Mouse (Mus musculus): ENCODE measurements at regions not wholly inside any gene's neighbourhood (a gene's known extent, or its start where the extent isn't known, plus 50 kb on each side); places are given as distances from the start of the nearest gene placed in this dataset.
"Not testable (repeated sequence)": the region's sequence is repeated elsewhere in the genome, so short reads cannot be mapped to it uniquely, and the experiment has no call there.

DNA sequence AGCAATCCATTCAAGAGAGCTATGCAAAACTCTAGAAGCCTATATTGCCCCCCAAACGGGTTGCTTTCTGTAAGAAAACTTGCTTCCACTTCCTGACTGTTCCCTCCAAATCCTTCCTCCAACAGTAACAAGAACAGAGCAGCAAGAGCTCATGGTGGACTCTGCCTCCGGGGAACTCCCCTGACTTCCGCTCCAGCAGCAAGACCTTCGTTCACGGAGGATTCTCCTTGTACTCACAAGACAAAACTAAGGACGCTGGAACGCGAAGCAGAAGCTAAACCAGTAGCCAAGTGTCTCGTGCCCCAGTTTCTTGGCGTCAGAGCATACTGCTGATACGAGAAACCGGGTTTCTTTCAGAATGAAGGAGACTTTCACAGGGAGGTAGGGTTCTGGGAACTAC is 50.7 kb downstream of the H2al2a start:
- POLR2A ChIA-PET: interaction anchor here in 3 of 4 experiments (0.7 to 3.4 kb wide), 23 partner anchors 8 to 257 kb away, joined by 3 to 21 read pairs (median 3); no protein-coding TSS in a partner anchor
- CTCF ChIA-PET: no interaction called here

DNA sequence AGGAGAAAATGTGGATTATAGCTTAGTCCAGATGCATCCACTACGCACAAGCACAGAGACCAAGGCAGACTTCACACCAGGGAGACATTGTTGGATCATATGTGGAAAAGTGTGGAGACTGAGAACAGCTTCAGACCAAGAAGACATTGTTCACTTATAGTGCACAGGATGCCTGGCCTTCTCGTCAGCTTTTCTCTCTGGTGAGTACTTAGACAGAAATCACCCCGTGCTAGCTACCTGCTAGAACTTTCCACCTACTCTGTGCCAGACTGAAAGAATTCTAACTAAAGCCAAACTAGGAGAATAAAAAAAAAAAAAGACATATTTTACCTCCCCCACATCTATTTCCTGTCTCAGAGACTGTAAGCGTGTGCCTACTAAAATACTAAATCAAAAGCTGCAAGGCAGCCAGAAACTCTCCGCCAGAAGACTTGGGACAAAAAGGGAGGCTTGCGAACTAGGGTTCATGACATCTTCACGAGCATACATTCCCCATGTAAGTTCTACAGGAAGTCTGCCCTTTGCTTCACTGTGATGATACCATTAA is 51.3 kb downstream of the H2al2a start:
- ChIA-PET CTCF (interaction anchor here in 1 of 4 experiments (0.8 kb wide), 1 partner anchor 13 kb away, joined by 4 read pairs; no protein-coding TSS in a partner anchor), POLR2A (interaction anchor here in 3 of 4 experiments (0.7 to 3.4 kb wide), 20 partner anchors 9 to 258 kb away, joined by 3 to 21 read pairs (median 4); no protein-coding TSS in a partner anchor)

DNA sequence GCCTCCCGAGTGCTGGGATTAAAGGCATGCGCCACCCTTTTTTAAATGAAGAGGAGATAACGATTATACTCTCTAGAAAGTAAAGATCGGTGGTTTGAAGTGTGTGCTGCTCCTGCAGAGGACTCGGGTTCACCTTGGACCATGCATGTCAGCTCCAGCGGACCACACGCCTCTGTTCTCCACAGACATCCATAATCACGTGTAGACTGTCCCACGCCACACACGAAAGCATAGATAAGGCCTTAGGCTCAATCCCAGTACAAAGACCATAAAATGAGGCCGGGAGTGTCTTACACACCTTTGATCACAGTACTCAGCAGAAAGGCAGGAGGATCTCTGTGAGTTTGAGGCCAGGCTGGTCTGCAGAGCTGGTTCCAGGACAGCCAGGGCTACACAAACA is 53.3 kb downstream of the H2al2a start:
- ChIA-PET POLR2A (interaction anchor here in 3 of 4 experiments (0.5 to 2.4 kb wide), 29 partner anchors 9 to 254 kb away, joined by 3 to 18 read pairs (median 4); no protein-coding TSS in a partner anchor), CTCF (interaction anchor here in 2 of 4 experiments (0.6 to 1.4 kb wide), 4 partner anchors 11 to 83 kb away, joined by 4 to 6 read pairs (median 4); no protein-coding TSS in a partner anchor)

DNA sequence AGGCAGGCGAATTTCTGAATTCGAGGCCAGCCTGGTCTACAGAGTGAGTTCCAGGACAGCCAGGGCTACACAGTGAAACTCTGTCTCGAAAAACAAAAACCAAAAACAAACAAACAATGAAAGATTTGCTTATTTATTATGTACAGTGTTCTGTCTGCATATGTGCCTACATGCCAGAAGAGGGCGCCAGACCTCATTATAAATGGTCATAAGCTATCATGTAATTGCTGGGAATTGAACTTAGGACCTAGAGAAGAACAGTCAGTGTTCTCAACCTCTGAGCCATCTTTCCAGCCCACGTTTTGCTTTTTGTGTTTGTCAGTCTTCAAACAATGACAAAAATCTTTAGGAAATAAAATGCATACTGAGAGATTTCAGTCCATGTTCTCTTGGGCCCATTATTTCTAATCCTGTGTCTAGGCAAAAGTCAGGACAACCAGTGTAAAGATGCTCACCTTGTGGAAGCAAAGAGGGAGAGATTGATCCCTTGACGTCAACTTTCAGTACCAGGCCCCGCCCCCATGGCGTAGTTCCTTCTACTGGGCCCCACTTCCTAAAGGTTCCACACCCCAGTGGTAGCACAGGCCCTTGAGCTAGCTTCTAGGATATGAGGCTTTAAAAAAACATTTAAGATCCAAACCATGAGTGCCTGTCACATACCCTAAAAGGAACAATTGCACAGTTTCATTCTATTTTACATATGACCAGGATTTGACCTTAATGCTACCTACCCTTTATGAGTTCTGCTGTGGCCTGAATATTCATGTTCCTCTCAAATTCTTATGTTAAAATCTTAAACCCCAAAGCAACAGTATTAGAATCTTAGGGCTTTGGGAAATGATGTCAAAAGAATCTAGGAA is 54.0 kb downstream of the H2al2a start:
- CTCF ChIA-PET: interaction anchor here (0.5 to 1.4 kb wide), 14 partner anchors 9 to 675 kb away, joined by 3 to 6 read pairs (median 4); no protein-coding TSS in a partner anchor
- POLR2A ChIA-PET: interaction anchor here in 3 of 4 experiments (0.5 to 2.4 kb wide), 27 partner anchors 10 to 254 kb away, joined by 3 to 18 read pairs (median 4); no protein-coding TSS in a partner anchor

DNA sequence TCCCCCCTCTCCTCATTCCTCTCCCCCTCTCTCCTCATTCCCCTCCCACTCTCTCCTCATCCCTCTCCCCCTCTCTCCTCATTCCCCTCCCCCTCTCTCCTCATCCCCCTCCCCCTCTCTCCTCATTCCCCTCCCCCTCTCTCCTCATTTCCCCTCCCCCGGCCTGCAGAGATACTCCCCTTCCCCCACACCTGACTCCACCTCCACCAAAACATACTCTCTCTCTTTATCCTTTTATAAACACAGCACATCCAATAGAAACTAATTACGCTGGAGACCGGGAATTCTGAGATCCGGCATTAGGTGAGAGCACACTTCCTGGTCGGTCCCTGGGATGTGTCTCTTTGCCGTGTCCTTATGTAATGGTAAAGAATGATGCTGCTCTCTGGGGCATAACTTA is 54.8 kb downstream of the H2al2a start:
- CTCF ChIA-PET: interaction anchor here in 3 of 4 experiments (1.0 to 1.4 kb wide), 5 partner anchors 9 to 85 kb away, joined by 3 to 6 read pairs (median 5); no protein-coding TSS in a partner anchor

DNA sequence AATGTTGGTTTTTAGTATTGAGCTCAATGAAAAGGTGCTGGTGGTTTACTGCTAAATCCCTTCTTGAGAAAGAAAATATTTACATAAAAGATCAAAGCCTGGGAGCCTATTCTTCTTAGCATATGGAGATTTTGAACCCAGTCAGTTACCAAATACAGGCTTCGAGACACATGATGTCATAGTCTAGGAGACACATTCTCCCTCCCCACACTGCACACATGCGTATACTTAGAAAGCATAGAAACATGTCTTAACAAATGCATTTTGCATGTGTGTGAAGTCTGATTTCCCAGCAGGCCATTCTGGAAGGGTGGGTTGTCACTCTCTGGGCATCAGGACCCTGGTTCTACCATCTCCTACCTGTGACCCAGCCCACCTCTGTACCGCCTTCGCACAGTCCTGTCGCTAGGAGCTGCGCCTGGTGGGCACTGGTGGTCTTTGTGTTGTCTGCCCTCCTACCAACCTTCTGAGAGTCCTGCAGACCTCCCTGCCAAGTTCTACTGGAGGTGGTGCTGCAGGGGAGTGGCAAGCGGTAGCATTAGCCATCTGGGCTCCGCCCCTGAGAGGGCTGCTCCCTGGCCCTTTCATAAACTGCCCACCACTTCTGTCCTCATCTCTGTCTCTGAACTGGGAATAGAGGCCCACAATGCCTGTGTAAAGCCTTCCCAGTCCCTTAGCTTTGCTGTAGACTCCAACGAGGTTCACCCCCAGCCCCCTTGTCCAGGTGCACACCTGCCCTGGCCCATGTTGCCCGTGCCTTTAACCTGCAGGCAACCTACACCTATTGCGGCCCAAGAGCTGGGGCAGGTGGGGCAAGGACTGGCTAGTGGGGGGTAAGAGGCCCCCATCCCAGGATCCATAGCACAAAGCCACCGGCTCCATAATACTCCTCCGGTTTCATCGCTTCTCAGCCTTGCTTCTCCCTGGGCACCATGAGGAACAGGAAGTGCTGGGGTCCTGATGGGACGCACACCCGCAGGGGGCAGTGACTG is 56.6 kb downstream of the H2al2a start:
- CTCF ChIA-PET: not testable (repeated sequence)
- POLR2A ChIA-PET: interaction anchor here in 1 of 4 experiments (0.8 to 4.4 kb wide), 9 partner anchors 17 to 155 kb away, joined by 3 to 60 read pairs (median 5); no protein-coding TSS in a partner anchor

More for the DNA sequence above, 54.8 kb downstream of the H2al2a start:
- POLR2A ChIA-PET: interaction anchor here in 3 of 4 experiments (0.7 to 2.4 kb wide), 14 partner anchors 10 to 143 kb away, joined by 3 to 18 read pairs (median 4); no protein-coding TSS in a partner anchor

DNA sequence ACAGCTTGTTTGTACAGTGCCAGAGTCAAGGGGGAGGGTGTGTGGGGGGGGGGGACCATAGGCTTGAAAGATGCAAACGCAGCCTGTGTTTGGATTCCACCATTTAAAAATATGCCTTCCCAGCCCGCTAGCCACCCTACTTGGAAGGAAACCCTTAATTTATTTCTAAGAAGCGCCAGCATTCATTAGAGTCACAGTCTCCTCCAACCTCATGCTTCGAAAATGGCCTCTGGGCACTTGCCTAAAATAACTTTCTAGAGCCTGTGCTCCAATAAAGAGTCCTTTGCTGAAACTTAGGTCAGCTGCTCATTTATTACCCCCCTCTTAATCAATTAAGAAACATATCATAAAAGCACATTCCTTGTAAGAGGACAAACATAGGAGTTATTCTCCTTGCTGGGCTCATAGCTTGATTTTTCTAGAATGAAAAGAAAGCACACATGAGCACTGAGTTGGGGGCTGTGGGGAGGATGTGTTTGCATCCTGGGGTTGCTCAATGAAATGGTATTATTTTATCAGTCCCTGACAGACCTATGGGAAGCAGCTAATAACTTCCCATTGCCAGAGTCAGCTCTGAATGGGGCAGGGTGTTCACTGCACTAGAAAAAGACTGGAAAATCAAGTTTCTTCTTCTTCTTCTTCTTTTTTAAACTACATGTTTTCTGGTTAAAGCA is 57.4 kb downstream of the H2al2a start:
- POLR2A ChIA-PET: interaction anchor here in 2 of 4 experiments (0.8 to 4.5 kb wide), 14 partner anchors 12 to 156 kb away, joined by 3 to 60 read pairs (median 4); no protein-coding TSS in a partner anchor
- CTCF ChIA-PET: no interaction called here

DNA sequence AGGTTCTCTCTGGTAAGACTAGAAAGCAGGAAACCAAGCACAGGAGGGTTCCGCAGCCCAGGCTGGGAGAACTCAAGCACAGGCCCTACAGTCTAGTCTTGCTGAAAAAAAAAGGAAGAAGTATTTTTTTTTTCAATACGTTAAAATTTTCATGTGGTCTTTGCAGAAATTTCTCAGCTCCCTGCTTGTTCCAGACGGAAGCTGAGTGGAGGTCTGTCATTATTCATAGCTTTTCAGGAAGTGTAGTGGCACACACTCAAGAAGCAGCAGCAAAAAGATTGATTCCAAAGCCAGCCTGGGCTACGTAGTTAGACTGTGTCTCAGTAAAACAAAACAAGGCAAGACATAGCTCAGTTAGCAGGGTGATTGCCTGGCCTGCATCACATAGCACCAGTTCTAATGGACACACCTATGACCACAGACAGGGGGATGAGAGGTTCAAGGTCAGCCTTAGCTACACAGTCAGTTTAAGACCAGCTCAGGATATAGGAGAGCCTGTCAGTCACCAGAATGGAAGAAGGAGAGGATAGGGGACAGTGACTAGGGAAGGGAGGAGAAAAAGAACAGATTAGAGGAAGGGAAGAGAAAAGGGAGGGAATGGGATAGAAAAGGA is 60.1 kb downstream of the H2al2a start:
- ChIA-PET CTCF (interaction anchor here (0.6 to 2.1 kb wide), 4 partner anchors 38 to 91 kb away, joined by 3 to 11 read pairs (median 4); no protein-coding TSS in a partner anchor), POLR2A (interaction anchor here in 3 of 4 experiments (0.7 to 4.5 kb wide), 60 partner anchors 9 to 269 kb away, joined by 3 to 66 read pairs (median 5); partner anchors contain the start of genes Skida1 (in 2 of the 3) and A930004D18Rik (in 1 of the 3))

DNA sequence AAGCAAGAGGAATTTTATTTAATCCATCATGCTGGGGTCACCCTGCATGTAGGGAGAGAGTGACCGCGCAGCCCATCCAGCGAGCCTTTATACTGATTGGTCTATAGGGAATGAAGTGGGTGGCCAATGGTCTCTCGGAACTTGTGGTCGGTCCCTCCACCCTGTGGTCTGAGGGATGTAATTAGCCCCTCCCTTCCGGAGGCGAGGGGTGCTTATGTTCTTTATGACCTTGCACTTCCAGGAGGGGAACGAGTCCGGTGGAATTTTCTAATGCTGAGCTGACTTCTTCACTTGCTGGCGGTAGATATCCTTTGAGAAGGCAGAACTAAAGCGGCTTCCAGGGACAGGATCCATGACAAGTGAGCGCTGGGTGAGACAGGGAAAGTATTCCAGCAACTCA is 60.8 kb downstream of the H2al2a start:
- CTCF ChIA-PET: interaction anchor here in 3 of 4 experiments (0.7 to 2.1 kb wide), 5 partner anchors 68 to 269 kb away, joined by 3 to 11 read pairs (median 4); partner anchors contain the start of gene A930004D18Rik (in 1 of the 3)
- POLR2A ChIA-PET: interaction anchor here in 2 of 4 experiments (0.6 to 4.5 kb wide), 49 partner anchors 10 to 269 kb away, joined by 3 to 66 read pairs (median 5); partner anchors contain the start of gene Skida1 (in 2 of the 2)

DNA sequence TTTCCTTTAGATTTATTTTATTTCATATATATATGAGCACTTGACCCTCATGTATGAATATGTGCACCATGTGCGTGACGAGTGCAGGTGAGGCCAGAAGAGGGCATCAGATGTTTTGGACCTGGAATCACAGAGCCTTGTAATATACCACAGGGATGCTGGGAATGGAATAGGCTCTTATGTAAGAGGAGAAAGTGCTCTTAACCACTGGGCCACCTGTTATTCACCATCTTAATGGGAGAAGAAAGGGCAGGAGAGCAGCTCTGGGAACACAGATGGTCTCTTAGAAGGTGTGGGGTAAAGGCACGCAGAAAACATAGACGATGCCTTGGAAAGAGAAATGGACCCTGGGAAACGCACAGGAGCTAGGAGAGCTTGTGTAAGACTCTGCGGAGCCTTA is 61.3 kb downstream of the H2al2a start:
- ChIA-PET CTCF (interaction anchor here in 3 of 4 experiments (0.7 to 2.1 kb wide), 5 partner anchors 69 to 270 kb away, joined by 3 to 11 read pairs (median 4); partner anchors contain the start of gene A930004D18Rik (in 1 of the 3)), POLR2A (interaction anchor here in 3 of 4 experiments (0.6 to 4.5 kb wide), 35 partner anchors 11 to 270 kb away, joined by 3 to 66 read pairs (median 5); partner anchors contain the start of gene Skida1 (in 1 of the 3))

DNA sequence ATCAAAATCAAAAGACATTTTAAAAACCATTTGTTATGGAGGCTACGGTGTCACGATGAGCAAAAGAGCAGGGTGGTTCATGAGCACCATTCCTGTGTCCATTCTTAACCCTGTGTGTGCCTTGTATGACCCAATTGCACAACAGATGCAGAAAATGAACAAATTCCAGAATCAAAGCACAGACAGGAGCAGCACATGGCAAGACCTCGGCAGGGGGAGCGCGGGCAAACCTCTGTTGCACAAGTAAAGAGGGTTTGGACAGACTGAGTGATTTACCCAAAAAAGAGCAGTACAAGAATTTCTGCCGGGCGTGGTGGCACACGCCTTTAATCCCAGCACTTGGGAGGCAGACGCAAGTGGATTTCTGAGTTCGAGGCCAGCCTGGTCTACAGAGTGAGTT is 62.1 kb downstream of the H2al2a start:
- ChIA-PET POLR2A (interaction anchor here in 2 of 4 experiments (0.5 to 4.4 kb wide), 5 partner anchors 11 to 107 kb away, joined by 3 to 66 read pairs (median 19); no protein-coding TSS in a partner anchor), CTCF (no interaction called here)

DNA sequence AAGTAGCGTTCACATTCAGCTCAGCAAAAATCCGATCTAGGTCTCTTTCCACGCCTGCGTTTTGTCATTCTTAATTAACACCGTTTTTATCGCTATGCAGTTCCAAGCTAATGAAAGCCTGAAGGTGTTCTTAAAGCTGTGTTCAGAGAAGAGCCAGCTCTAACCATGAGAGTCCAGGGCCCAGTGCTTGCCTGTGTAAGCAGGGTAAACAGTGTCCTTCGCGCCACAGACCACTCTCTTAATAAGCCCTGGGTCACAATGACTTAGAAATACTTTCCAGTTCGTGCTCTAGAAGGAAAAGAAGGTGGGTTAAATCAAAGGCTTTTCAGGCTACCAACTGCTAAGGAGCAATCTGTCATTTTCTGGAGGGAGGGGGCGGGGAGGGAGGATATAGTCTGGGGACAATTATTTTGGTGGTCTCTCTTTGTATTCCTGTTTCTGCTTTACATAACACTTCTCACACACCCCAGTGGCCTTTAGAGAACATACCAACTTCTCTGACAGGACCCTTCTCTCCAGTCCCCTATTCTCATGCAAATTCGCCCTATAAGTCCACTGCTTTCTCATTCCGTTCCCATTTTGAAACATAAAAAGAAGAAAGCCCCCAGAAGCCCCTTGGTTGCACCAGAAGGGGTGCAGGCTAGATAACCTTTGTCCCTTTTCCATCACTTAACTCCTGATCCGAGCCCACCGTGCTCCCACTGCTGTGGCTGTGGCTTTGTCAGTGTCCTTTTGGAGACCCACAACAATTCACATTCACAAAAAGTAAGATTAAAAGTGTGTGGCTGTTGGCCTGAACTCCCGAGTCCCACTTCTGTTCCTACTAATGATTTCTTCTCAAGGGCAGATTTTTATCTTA is 63.6 kb downstream of the H2al2a start:
- ChIA-PET CTCF (interaction anchor here (0.8 to 1.5 kb wide), 5 partner anchors 9 to 94 kb away, joined by 3 to 5 read pairs (median 4); no protein-coding TSS in a partner anchor), POLR2A (interaction anchor here in 3 of 4 experiments (0.6 to 2.8 kb wide), 22 partner anchors 8 to 140 kb away, joined by 3 to 11 read pairs (median 4); no protein-coding TSS in a partner anchor)

DNA sequence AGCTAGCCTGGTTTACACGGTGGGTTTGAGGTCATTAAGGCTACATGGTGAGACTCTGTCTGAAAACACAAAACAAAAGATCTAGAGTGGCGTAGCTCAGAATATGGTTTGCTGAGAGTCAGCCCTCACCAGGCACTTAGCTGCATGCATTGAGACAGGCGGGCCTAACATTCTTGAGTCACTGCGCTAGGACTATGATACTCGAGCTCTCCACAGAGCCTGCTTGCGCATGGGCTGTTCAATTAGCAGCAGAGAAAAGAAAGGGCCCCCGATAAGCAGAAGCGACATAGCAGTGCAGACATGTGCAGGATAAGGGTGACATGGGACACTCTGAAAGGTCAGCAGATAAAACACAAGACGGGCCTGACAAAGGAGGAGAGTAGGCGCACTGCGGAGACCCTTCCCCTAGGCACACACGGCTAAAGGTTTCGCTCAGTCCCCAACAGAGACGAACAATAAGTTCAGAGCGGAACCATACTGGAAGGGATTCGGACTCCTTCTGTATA is 64.3 kb downstream of the H2al2a start:
- ChIA-PET CTCF (interaction anchor here (0.8 to 1.5 kb wide), 5 partner anchors 10 to 95 kb away, joined by 3 to 5 read pairs (median 4); no protein-coding TSS in a partner anchor), POLR2A (interaction anchor here (0.6 to 2.8 kb wide), 23 partner anchors 8 to 141 kb away, joined by 3 to 11 read pairs (median 3); no protein-coding TSS in a partner anchor)

DNA sequence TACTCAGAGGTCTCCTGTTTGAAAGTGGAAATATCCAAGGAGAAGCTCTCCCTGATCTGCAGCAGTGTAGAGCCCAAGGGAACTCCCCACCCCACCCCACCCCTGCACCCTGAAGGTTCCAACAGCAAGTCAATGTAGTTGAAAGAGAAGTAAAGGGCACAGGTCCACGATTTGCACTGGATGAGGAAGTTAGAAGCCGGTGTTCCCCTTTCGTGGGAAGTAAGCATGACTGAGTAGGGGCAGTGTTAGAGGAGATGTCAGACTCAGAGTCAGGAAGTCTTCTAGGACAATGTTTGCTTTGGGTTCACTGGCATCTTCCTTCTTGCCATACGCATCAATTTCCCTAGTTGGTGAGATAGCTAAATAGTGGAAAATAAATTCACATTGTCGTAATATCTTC is 64.9 kb downstream of the H2al2a start:
- ChIA-PET POLR2A (interaction anchor here in 2 of 4 experiments (0.9 to 2.8 kb wide), 19 partner anchors 8 to 97 kb away, joined by 3 to 11 read pairs (median 4); no protein-coding TSS in a partner anchor), CTCF (interaction anchor here in 3 of 4 experiments (1.0 to 1.5 kb wide), 3 partner anchors 11 kb away, joined by 3 to 5 read pairs (median 5); no protein-coding TSS in a partner anchor)
